Mouse (Mus musculus) WW6 (cell line): ENCODE data around the gene Sos1.

ENCODE experiments used
- DNase-seq: peaks from one replicate; pipeline ENCODE4 v3.0.0-alpha.2; 2013; ENCODE audit warnings: low read depth, low spot score

Gene Sos1

GRCm38 (mm10) chr17:80480031-80480854 lies at the start of gene Sos1:
Gene Sos1 (minus strand): TSS chr17:80480453.
- peak; percentile 75 for DNase-seq

GRCm38 (mm10) chr17:80523231-80523630 lies 43.0 kb upstream of the Sos1 start:
- DNase-seq, result no peak

- no peak for DNase-seq
Measured at GRCm38 (mm10) chr17:80522229-80522556, 41.9 kb upstream of the Sos1 start.

- no peak for DNase-seq
Measured at GRCm38 (mm10) chr17:80521521-80522228, 41.4 kb upstream of the Sos1 start.

- DNase-seq, result no peak
Measured at GRCm38 (mm10) chr17:80520537-80520936, 40.3 kb upstream of the Sos1 start.

- DNase-seq, result no peak
Measured at GRCm38 (mm10) chr17:80518811-80519210, 38.6 kb upstream of the Sos1 start.

GRCm38 (mm10) chr17:80517244-80517643 lies 37.0 kb upstream of the Sos1 start:
- no peak for DNase-seq

GRCm38 (mm10) chr17:80515956-80516355 lies 35.7 kb upstream of the Sos1 start:
- DNase-seq, result no peak

- DNase-seq, result no peak
Measured at GRCm38 (mm10) chr17:80515513-80515912, 35.3 kb upstream of the Sos1 start.

- no peak for DNase-seq
Measured at GRCm38 (mm10) chr17:80513766-80514165, 33.5 kb upstream of the Sos1 start.

- no peak for DNase-seq
Measured at GRCm38 (mm10) chr17:80510459-80510855, 30.2 kb upstream of the Sos1 start.

GRCm38 (mm10) chr17:80509494-80510458 lies 29.5 kb upstream of the Sos1 start:
- DNase-seq, result no peak

GRCm38 (mm10) chr17:80505766-80506165 lies 25.5 kb upstream of the Sos1 start:
- no peak for DNase-seq

- no peak for DNase-seq
Measured at GRCm38 (mm10) chr17:80505342-80505741, 25.1 kb upstream of the Sos1 start.

- no peak for DNase-seq
Measured at GRCm38 (mm10) chr17:80501805-80502172, 21.5 kb upstream of the Sos1 start.

GRCm38 (mm10) chr17:80501037-80501804 lies 21.0 kb upstream of the Sos1 start:
- no peak for DNase-seq

- no peak for DNase-seq
Measured at GRCm38 (mm10) chr17:80500025-80500424, 19.8 kb upstream of the Sos1 start.

GRCm38 (mm10) chr17:80498600-80499268 lies 18.5 kb upstream of the Sos1 start:
- DNase-seq, result no peak

- peak; percentile 70 for DNase-seq
Measured at GRCm38 (mm10) chr17:80497183-80497601, 16.9 kb upstream of the Sos1 start.

- DNase-seq, result no peak
Measured at GRCm38 (mm10) chr17:80496607-80497170, 16.4 kb upstream of the Sos1 start.
